Mouse (Mus musculus): ENCODE data around the gene Hirip3.

Gene Hirip3

DNA sequence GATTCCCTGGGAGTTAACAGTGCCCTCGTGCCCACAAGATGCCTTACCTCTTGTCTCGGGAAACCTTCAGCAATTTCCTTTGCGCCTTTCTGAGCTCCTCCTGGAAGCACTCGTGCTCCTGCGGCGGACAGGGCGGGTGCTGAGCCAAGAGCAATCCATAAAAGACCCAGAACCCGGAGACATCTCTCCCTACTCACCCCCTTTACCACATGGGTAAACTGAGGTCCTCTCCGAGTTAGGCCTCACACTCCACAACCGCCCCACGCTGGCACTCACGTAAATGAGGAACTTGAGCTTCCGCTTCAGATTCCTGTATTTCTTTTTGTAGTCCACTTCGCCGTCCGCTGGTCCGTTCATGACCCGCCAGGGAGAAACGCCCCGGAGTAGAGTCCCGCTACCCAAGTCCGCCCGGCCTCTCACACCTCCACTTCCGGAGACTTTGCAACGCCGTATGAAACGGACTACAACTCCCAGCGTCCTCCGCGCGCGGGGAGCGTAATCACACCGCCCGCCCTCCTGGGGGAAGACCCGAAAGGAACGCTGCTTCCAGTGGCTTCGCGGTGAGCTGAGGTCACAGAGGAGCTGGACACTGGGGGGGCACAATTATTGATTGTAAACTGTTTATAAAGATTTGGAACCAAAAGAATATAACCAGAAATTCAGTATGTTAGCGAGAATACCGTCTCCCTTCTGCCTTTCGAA is at the start of gene Hirip3:
Gene Hirip3 (plus strand): TSS at position 544 of the 702 bp plus-strand sequence.
- DNase-seq (ENCODE audit: low read depth): peak; percentile 83

DNA sequence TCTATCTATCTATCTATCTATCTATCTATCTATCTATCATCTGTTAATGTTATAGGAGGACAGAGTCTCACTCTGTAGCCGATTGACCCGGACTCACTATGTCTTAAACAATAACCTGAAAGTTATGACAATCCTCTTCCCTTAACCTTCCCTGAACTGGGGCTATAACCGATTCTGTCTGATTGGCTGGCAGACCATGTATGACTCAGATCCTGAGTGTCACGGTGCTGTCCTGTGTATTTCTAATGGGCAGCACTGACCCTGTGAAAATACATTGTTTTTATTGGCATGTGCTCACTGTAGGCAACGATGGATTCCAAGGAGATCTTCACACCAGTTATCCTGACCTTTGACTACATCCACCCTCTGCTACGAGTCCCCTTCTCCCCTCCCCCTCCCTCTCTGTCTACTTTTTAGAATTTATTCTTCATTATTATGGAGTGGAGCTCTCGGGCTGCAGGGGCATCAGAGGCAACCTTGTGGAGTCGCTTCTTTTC is 46.0 kb upstream of the Hirip3 start:
- no peak for DNase-seq (ENCODE audit: low read depth)

DNA sequence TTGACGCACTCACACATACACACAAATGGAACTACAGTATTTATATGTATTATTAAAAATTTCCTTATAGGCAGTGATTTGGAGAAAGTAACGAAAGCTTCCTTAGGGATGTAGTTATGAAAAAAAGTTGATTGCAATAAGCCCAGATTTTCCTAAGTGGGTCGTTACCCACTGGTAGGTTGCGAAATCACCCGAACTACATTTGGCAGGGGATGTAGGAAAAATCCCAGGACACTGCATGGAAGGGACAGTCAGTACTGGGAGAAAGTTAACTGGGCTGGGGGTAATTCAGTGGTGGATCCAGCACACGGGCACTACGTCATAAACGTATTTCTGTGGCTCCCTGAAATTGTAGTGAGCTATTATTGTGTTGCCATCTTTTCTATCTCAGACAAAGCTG is 45.3 kb upstream of the Hirip3 start:
- no peak for DNase-seq (ENCODE audit: low read depth)

DNA sequence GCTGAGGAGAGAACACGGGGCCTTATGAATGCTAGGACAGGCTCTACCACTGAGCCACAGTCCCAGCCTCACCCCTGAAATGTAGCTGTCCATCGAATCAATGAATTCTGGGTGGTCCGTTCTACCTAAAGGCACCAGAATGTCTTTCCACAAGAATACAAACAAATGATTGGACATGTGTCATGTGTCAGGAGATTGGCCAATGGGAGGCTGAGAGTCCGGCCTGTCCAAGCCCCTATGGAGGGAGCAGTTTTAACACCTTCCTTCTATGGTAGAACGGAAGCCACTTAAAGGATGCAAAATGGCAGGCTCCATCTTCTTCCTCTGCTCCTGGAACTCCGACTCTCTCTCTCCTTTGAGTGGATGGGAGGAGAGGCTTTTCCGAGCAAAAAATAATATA is 44.2 kb upstream of the Hirip3 start:
- no peak for DNase-seq (ENCODE audit: low read depth)

DNA sequence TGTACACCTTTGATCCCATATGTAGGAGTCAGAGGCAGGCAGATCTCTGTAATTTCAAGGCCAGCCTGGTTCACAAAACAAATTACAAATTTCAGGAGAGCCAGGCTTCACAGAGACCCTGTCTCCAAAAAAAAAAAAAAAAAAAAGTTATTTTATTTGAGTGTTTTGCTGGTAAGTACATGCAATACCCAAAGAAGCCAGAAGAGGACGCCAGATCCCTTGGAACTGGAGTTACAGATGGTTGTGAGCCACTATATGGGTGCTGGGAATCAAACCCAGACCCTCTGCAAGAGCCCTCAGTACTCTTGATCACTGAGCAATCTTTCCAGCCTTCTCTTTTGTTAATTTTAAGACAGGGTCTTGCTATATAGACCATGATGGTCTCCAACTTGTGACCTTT is 43.0 kb upstream of the Hirip3 start:
- no peak for DNase-seq (ENCODE audit: low read depth)

DNA sequence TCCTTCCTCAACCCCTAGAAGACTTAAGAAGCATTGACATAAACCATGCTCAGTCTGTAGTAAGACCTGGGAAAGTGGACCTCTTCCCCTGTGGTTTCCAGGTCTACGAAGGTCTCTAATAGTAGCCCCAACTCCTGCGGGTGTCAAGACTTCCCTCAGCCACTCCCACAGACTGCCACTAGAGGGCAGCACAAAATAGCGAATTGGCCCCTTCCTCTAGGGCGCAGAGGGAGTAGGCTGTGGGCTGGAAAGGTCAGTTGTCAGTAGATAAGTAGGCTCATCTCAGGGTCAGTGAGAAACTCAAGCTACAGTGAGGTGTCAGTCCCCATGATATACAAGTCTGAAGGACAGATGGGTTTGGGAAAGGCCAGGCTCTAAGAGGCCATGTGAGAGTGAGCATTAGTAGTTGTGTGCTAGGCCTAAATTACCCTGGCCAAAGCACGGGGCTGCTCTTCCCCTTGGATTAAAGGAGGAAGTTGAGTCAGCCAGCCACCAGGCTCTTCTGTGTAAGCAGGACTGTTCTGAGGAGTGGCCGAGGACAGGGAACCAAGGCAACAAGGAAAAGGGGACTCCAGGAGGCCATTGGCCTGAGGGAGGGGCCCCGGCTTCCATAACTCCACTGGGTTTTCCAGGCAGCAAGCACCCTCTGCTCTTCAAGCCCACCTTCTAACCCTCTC is 39.8 kb upstream of the Hirip3 start:
- peak; percentile 21 for DNase-seq (ENCODE audit: low read depth)

DNA sequence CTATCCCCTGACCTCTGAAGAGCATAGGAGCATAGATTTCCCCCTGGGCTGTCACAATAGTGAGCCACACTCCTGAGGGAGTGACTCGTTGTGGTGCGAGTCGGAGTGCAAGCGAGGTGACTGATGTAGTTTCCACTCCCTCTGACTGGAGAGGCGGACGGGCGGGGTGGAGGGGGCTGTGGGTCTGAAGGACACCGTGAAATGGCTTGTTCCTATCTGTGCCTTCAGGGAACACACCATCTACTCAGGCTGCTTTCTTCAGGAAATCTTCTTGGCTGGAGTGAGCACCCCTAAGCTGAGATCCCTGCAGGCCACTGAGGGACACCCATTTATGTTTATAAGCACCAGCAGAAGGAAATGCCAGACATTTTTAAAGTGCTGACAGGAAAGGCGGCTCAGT is 39.0 kb upstream of the Hirip3 start:
- no peak for DNase-seq (ENCODE audit: low read depth)

DNA sequence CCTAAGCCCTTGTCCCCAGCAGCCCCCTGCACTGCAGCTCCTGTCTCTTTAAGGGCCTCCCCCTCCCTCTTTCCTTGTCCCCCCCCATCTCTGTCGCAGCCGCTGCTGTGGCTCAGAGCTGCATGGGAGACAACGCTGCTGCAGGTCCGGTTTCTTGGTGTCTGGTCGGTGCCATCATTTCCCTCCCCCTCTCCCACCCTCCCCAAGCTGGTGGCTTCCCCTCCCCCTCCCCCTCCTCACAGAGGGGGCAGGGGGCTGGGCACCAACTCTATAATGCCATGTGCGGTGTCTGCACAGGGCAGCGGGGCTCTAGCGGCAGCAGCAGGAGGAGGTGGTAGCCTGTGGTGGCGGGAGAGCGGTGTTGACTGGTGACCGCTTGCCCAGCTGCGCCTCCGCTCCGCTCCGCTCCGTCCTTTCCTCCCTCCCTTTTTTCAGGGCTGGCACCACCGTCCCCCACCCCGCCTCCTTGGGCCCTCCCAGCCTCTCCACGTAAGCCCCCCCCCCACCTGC is 38.5 kb upstream of the Hirip3 start:
- DNase-seq (ENCODE audit: low read depth): no peak

DNA sequence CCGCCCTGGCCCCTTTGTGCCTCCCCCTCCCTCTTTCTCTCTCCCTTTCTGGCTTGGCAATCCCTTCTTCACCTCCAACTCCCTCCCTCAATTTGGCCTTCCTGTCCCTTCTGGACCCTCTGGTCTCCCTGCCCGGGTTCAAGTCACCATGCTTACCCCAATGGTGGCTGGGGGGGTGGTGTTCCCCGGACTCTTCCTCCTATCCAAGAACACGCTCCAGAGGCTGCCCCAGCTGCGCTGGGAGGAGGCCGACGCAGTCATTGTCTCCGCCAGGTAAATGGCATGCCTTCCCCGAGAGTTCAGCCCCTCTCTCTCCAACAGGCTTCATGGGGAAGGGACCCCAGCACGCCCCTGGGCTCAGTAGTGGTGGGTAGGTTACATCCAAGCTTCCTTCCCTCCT is 37.8 kb upstream of the Hirip3 start:
- no peak for DNase-seq (ENCODE audit: low read depth)

DNA sequence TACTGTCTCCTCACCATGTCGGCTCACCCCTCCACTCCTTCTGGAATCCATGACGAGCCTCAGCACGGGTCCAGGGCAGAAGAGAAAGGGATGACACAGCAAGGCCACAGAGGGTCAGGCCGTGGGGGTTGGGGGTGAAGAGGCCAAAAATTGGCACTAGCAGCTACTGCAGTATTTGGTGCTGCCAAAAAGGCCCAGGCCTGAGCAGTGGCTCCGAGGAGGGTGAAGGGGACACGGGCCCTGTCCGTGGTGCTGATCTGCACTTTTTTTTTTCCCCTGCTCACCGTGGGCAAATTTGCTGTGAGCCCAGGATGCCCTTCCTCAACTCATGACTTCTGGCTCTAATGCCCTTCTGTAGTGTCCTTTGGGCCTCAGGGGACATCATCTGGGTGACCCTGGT is 36.4 kb upstream of the Hirip3 start:
- DNase-seq (ENCODE audit: low read depth): no peak

DNA sequence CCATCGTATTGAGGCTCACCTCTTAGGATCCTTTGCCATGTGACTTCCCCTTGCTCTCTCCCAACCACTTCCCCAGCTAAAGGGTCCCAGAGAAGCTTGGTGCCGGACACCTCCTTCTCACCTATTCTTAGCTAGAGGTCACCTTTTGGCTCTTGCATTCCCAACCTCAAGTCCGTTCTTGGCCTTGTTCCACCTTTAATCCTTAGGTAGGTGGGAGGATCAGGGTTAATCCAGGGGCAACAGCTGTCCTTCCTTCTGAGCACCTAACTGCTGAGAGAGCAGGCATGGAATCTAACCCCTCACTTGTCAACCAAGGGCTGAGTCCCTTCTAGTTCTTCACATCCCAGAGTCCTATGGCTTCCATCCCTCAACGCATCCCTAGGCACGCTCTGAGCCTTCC is 35.8 kb upstream of the Hirip3 start:
- no peak for DNase-seq (ENCODE audit: low read depth)

DNA sequence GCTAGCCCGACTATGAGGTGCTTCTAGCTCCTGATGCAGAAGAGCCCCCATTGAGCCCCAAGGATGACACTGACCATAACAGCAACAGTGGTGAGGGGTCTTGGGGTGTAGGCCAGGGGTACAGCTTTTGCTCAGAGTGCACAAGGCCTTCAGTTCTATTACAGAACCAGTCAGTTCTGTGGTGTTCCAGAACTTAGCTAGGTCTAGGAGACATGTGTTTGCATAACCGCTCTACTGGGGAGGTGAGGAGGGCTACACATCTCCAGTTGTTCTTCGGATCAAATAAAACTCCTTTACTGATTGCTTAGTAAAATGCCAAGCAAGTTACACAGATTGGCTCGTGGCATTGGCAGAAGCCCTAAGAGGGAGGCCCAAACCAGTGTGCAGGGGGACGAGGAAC is 30.2 kb upstream of the Hirip3 start, which contains the start of gene 4930451I11Rik:
Gene 4930451I11Rik (minus strand): TSS at position 101 of the 400 bp plus-strand sequence.
- DNase-seq (ENCODE audit: low read depth): no peak

DNA sequence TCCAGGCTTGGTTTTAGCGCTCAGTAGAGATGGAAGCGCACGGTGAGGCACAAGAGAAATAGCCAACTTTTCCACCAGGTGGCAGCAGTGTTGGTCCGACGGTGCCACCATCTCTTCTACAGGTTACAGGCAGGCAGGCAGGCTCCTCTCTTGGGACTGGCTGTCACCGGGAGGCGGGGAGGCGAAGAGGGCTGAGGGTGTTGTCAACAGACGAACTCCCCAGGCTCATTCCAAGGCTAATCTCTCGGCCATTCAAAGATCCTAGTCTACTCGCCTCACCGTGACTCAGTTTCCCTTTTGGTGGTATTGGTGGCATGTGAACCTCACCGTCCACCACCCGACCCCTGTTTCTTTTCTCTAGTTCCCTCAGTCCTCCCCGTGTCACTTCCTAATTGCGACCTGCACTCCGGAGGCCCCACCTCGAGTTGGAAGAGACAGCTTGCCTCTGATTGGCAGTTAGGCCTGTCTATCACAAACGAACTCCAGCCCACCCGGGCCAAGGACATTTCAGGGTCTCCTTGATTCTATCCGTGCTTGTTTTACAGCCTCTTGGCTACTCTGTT is 29.7 kb upstream of the Hirip3 start:
- DNase-seq (ENCODE audit: low read depth): peak; percentile 20

DNA sequence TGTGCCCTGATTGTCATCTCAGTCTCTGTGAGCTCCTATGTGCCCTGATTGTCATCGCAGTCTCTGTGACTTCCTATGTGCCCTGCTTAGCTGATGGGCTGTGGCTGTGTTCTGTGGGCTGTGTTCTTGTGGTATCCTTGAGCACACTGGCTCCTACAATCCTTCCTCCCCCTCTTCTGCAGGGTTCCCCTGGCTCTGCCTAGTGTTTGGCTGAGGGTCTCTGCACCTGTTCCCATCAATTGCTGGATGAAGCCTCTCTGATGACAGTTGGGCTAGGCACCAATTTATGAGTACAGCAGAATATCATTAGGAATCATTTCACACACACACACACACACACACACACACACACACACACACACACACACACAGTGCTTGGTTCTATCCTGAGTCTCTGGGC is 28.5 kb upstream of the Hirip3 start:
- DNase-seq (ENCODE audit: low read depth): no peak

DNA sequence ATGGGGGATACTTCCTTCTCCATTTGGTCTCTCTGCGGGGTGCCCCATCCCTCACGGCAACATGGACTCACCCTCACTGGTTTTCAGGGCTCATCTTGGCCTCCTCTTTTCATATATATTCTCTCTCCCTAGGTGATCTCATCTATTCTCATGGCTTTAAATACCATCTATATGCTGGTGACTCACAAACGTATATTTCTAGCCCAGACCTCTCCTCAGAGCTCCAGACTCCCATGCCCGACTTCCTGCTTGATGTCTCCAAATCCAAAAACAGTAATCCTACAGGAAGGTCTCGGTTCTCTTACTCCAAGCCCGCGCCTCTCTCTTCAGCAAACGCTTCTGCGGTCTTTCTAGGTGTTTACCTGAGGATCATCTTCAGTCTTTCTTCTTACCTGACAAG is 18.5 kb upstream of the Hirip3 start:
- DNase-seq (ENCODE audit: low read depth): no peak

DNA sequence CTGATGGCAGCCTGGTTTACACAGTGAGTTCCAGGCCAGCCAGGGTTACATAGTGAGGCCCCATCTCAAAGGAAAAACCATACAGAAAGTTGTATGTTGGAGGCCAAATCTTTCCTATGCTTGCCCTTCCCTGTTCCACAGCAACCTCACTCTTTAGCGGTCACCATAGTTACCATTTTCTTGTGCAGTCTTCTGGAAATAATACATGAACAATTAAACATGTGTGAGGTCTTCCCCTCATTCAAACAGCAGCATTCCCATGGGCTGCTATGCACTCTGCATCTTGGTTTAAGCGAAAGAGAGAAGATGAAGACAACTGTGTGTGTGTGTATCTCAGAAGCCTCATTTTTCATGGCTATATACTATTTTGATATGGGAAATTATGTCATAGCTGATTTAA is 16.3 kb upstream of the Hirip3 start:
- no peak for DNase-seq (ENCODE audit: low read depth)

DNA sequence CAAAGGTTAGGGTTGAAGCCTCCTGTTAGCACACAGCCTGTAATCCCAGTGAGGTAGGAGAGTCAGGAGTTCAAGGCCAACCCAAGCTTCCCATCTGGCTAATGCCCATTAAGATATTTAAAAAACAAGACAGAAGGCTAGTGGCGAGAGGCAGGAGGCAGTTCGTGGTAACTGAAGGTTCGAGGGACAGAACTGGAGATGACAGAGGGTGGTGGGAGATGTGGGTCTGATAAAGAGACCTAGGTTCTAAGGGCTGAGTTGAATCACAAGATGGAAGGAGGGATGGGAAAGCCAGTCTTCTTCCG is 14.7 kb upstream of the Hirip3 start, which contains the start of gene Doc2a:
Gene Doc2a (plus strand): TSS at position 301 of the 305 bp plus-strand sequence.
- no peak for DNase-seq (ENCODE audit: low read depth)

DNA sequence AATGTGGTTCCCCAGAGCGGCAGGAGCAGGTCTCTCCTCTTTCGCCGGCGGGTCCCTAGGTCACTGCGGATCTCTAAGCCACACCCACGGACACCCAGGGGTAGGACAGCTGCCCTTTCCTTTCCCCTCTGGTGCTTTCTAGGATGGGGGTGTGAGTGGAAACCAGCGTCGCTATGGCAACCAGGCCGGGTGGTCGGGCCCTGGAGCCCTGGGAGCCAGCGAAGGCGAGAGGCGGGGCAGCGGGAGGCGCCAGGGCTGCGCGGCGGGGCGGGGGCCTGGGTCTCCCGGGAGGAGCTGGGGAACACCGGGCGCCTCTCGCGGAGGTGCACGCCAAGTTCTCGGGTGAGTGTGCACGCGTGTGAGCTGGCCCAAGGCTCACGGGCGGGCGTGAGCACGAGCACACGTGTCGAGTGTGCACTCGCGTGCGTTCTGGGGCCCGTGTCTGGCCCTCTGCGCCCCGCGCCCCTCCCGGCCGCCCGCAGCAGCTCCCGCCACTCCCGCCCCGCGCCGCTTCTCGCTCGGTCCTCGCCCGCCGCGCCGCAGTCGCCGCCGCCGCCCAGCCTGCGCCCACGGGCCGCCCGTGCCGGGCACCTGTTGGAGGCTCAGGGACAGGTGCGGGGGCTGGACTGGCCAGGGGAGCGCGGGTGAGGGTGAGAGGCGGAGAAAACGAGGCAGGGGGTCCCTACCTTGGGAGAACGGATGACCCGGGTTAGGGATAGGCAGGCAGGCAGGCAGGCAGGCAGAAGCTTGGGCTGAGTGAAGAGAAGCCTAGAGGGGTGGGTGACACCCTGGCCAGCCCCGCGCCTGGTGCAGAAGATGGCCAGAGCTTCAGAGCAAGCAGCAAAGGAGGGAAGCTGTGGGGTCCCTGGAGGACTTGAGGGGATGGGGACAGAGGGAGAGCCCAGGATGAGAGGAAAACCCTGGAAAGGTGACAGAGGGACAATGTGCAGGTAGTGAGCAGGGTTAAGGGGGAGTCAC is 14.1 kb upstream of the Hirip3 start:
- DNase-seq (ENCODE audit: low read depth): no peak

DNA sequence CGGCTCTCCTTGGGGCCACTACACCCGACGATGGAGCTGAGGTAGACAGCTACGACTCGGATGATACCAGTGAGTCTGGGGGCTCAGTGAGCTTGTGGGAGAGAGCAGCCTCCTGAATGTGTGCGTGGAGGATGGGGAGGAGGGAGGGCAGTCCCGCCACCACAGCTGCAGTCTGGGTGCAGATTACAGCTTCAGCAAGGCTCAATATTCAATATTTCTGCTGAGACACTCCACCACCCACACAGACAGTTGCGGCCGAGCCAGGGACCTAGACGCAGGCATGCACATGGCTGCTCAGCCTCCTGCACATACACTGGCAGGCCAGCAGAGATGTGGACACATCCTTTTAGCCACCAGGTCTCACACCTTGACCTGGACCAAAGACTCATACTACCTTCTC is 13.0 kb upstream of the Hirip3 start:
- no peak for DNase-seq (ENCODE audit: low read depth)

DNA sequence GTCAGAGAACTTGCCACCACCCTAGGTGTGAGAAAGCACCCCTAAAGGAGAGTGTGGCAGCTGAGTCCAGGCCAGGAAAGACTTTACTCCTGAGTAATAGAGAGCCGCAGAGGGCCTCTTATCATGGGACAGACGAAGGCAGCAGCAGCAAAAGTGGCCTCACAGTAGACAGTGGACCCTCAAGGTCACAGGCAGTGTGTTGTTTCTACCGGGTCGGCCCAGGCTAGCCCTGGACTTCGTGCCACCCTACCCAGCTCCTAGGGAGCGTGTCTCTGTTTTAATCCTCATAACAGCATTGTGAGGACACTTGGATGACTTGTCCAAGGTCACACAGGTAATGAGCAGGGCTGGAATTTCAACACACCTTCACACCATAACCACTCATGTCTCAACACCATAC is 11.6 kb upstream of the Hirip3 start:
- no peak for DNase-seq (ENCODE audit: low read depth)

DNA sequence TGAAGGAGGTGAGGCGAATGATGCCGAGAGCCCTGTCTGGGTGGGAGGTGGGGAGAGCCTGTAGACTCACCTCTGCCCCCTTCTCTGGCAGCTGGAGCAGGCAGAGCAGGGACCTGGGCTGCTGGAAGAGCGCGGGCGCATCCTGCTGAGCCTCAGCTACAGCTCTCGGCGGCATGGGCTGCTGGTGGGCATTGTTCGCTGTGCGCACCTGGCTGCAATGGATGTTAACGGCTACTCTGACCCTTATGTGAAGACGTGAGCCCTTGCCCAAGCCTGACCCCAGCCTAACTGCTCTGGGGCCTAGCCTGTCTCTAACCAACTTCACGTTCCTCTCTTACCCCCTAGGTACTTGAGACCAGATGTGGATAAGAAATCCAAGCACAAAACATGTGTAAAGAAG is 10.6 kb upstream of the Hirip3 start:
- no peak for DNase-seq (ENCODE audit: low read depth)

DNA sequence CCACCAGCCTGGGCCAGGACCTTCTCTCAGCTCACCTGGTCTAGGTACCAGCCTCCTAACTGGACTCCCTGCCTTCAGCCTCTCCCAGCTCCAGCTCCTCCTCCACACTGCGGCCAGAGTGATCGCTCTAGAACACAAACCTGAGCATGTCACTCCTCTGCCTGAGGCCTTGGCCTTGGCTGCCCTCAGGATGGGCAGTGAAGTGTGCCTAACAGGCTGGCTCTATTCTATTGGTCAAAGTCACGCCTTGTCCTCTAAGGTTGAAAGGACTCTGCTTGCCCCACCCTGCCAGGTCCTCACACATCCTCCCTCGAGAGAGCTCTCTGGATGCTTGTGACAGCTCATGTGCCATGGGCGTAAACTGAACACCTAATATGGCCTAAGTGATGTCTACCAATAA is 8.3 kb upstream of the Hirip3 start:
- DNase-seq (ENCODE audit: low read depth): no peak
